Mouse (Mus musculus) intestine, postnatal 0 days (tissue): ENCODE data around the gene Chn2. TPM values are rescaled to one million over a fixed set of nuclear protein-coding genes. Genes with fewer than 3 reads are reported as not detected.

ENCODE experiments used
- ATAC-seq: fragments of 200-750 bp; cut with Nextera tagmentation; 2 replicates; pipeline ENCODE4 v1.8.0; 2017; ENCODE audit warnings: mild to moderate bottlenecking, moderate TSS enrichment, moderate library complexity
- H3K27ac ChIP-seq: fragments of 300-500 bp; sonication (generic); 2 replicates; pipeline ENCODE4 v1.5.1; 2014; ENCODE audit warnings: mild to moderate bottlenecking, low read depth, low read length, moderate library complexity
- H3K27me3 ChIP-seq: fragments of 300-500 bp; sonication (generic); replicated peaks from 2 replicates; pipeline ENCODE4 v1.6.1; 2014; ENCODE audit warnings: low read length, mixed read lengths; ENCODE audit not compliant: control insufficient read depth, insufficient read depth
- H3K36me3 ChIP-seq: fragments of 300-500 bp; sonication (generic); 2 replicates; pipeline ENCODE4 v1.6.1; 2014; ENCODE audit warnings: mild to moderate bottlenecking, moderate library complexity; ENCODE audit not compliant: control insufficient read depth, insufficient read depth
- H3K4me1 ChIP-seq: fragments of 300-500 bp; sonication (generic); replicated peaks from 2 replicates; pipeline ENCODE4 v1.6.1; 2014; ENCODE audit warnings: antibody characterized with exemption, low read length, mixed read lengths; ENCODE audit not compliant: control insufficient read depth, insufficient read depth
- H3K4me2 ChIP-seq: fragments of 300-500 bp; sonication (generic); replicated peaks from 2 replicates; pipeline ENCODE4 v1.6.1; 2014; ENCODE audit warnings: low read depth, mild to moderate bottlenecking, moderate library complexity
- H3K4me3 ChIP-seq: fragments of 300-500 bp; sonication (generic); 2 replicates; pipeline ENCODE4 v1.5.1; 2014; ENCODE audit warnings: low read depth, low read length
- H3K9ac ChIP-seq: fragments of 300-500 bp; sonication (generic); 2 replicates; pipeline ENCODE4 v1.6.1; 2014; ENCODE audit warnings: mild to moderate bottlenecking, low read depth, low read length
- H3K9me3 ChIP-seq: fragments of 300-500 bp; sonication (generic); 2 replicates; pipeline ENCODE4 v1.6.1; 2016; ENCODE audit warnings: mixed run types; ENCODE audit not compliant: control insufficient read depth
- CTCF ChIP-seq: sonication (generic); IDR thresholded peaks from 2 replicates; pipeline ENCODE4 v1.5.1; 2016; ENCODE audit warnings: low read depth, mild to moderate bottlenecking, control low read depth, antibody characterized with exemption, moderate library complexity
- WGBS: fragments of 180-500 bp; shearing (Covaris S2); extraction: QIAGEN DNeasy Blood & Tissue Kit; methylation state at CpG from one replicate; pipeline ENCODE4 v1.1.7; 2014; 5-methylcytosine and 5-hydroxymethylcytosine counted together
- polyA plus RNA-seq: library from polyadenylated mRNA; unstranded; fragments of >200 nt; fragmentation: Nextera tagmentation; extraction: Ambion mirVana; gene quantifications from 2 replicates; pipeline ENCODE4 v1.2.1, GENCODE M21; 2015

Gene Chn2
- polyA plus RNA-seq, 1 experiment from 2014 or later, result 19.6 TPM

DNA sequence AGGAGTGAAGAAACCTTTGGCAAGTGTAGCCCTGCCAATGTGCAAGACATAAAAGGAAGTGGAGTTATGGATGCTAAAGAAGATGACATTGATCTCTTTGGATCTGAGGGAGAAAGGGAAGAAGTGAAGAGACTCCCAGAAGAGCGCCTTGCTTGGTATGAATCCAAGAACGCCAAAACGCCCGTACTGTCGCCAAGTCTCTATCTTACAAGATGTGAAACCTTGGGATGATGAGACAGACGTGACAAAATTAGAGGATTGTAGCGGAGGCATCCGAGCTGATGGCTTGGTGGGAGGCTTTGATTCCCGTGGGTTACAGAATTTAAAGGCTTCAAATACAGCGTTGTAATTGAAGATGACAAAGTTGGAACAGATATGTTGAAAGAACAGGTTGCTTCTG is 302.9 kb downstream of the Chn2 start:
- no peak for TF ChIP-seq CTCF
- Histone ChIP-seq H3K4me2 (no peak overlapping the region), H3K9me3 (no peaks in the 10 kb centered on the region), H3K4me3 (no peak overlapping the region), H3K36me3 (no peaks in the 10 kb centered on the region), H3K4me1 (no peaks in the 10 kb centered on the region), H3K9ac (no peak overlapping the region), H3K27ac (no peak overlapping the region), H3K27me3 (no peaks in the 10 kb centered on the region)
- no peak for ATAC-seq
- 89% methylated on average over 10 of the region's 10 CpGs for WGBS

Other genes starting within 250 kb of the Chn2 start
- 5.7 TPM in 2 replicates for gene Tril, start 218.7 kb upstream of the Chn2 start, polyA plus RNA-seq
- gene Cpvl, start 60.9 kb upstream of the Chn2 start, polyA plus RNA-seq, result 0.77 and 0.82 TPM in 2 replicates